Mouse (Mus musculus) retina, postnatal 1 day (tissue): Measurements from ENCODE around the gene Tomm20.
"Not testable (repeated sequence)": the region's sequence is repeated elsewhere in the genome, so short reads cannot be mapped to it uniquely, and the experiment has no call there.

Experiments
- DNase-seq: peaks from one replicate; pipeline ENCODE4 v3.0.0-alpha.2; 2012

Tomm20 gene

GRCm38 (mm10) chr8:126917179-126917905 lies 28.3 kb downstream of the Tomm20 start:
- DNase-seq = no peak

DNA sequence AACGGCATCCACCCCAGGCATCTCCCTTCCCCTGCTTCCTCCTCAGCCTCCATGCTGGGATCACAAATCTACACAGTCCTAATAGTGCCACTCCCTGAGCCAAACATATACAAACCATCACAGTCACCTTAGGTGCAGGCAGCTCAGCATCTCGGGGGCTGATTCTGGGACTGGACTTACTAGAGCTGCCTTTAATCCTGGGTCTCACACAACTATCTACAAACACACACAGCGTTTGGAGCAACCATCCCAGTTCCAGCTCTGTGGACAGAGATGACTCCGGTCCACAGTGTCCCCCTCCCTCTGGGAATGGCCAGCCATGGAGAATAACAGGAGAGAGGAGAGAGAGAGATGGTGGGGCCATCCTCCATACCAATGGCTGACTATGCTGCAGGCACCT lies 29.0 kb downstream of the Tomm20 start:
- no peak for DNase-seq

GRCm38 (mm10) chr8:126914609-126915375 lies 30.9 kb downstream of the Tomm20 start:
- no peak for DNase-seq

- not testable (repeated sequence) for DNase-seq
Measured at GRCm38 (mm10) chr8:126914107-126914490, 31.5 kb downstream of the Tomm20 start.

DNA sequence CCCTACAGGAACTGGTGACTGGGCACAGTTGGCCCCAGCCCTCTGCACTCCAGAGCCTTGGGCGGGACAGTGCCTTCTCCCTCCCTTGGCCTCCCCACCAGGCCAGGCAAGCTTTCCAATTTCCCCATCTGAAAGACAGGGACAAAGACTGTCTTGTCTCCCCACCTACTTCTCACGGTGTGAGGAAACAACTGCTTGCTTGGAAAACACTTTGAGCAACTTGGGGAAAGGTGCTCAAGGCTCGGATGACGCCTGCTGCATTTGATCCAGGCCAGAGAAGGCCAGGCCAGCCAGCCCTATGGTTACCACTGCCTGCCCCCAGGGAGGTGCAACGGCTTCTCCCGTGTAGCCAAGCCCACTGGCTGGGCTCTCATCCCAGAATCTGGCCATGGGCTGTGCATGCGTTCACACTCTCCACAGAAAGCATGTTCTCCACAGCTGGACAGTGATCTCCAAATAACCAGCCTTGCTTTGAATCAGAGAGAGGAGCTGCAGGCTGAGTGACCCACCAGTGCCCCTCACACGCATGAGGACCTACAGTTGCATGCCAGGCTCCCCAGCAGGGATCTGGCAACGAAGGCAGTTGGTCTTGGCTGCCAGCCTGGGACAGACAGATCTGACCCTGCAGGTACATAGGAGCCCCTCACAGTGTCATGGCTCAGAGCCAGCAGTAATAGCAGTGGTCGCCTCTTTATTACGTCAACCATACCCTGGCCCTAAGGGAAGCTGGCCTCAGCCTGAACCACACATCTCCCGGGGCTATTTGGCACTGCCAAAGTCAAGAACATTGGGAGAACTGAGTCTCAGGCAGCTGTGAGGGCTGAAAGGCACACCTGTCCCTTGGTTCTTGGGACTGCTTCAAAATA lies 32.2 kb downstream of the Tomm20 start:
- DNase-seq = no peak

DNA sequence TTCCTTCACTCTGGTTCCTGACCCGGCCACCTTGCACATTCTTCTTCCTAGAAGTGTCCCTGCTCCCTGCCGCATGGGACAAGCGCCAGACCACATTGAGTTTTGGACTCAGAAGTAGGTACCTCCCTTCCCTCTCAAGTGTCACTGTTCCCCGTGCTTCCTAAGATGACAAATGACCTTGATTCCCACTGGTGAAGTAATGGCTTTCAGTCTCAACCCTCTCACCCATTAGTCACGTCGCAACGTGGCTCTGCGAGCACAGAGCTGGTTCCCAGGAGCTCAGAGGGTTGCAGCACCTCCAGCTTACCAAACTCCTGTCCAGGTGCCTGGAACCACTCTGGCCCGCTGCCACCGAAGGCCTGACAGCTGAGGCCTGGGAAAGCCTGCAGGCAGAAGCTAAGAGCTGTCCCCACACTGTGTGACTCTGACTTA lies 36.3 kb downstream of the Tomm20 start:
- DNase-seq = no peak

GRCm38 (mm10) chr8:126908805-126909204 lies 36.8 kb downstream of the Tomm20 start:
- no peak for DNase-seq

- DNase-seq = no peak
Measured at GRCm38 (mm10) chr8:126907968-126908367, 37.7 kb downstream of the Tomm20 start.

- no peak for DNase-seq
Measured at GRCm38 (mm10) chr8:126907374-126907773, 38.3 kb downstream of the Tomm20 start.

- DNase-seq = peak; percentile 49
Measured at GRCm38 (mm10) chr8:126905387-126905786, 40.3 kb downstream of the Tomm20 start.

- no peak for DNase-seq
Measured at GRCm38 (mm10) chr8:126903927-126904326, 41.7 kb downstream of the Tomm20 start.

DNA sequence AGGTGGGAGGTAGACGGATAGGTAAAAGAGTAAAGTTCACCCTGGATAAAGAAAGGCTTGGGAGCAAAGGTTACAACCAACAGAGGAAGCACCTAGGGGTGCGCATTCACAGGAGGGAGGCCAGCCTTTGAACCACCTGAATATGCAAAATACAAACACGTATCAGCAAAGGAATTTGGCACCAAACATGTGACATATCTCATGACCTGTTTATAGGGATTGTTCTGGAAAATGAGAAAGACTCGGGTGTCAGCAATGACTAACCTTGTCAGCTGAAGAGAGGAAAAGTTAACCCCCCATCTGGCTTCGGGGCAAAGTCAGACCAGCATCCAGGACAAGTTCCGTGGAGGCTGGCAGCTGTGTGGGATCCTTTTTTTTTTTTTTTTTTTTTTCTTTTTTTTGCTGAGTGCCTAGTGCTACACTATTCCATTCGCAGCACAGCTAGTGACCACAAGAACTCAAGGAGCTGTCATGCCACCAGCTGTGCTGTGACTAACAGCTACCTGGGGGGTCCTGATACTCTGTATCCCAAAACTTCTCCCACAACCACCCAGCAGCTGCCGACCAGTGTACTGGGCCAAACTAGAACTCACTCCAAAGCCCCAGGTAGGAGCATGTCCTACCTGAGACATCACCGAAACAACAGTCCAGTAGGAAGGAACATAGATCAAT lies 42.3 kb downstream of the Tomm20 start:
- no peak for DNase-seq

- no peak for DNase-seq
Measured at GRCm38 (mm10) chr8:126901612-126902011, 44.0 kb downstream of the Tomm20 start.

- no peak for DNase-seq
Measured at GRCm38 (mm10) chr8:126901049-126901448, 44.6 kb downstream of the Tomm20 start.

DNA sequence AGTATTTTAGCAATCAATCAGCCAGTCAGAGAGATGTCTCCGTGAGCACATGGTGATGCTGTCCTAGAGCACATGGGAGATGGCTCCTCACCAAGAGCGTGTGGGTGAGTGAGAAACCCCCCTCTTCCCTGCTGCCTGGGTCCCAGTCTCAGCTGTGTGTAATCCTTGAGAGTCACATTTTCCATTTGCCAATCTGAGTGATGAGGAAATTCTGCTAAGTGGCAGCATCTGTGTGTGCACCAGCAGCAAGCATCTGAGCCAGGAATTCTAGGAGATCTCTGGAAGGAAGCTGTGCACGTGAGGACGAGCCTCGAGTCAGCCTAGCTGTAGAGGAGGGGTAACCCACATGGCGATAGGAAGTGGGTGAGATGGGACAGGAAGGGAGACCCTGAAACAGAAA lies 50.5 kb downstream of the Tomm20 start:
- DNase-seq = no peak

GRCm38 (mm10) chr8:126887639-126888006 lies 58.0 kb downstream of the Tomm20 start:
- DNase-seq = peak; percentile 76

GRCm38 (mm10) chr8:126886741-126887638 lies 58.7 kb downstream of the Tomm20 start:
- no peak for DNase-seq

- DNase-seq = peak; percentile 51
Measured at GRCm38 (mm10) chr8:126885554-126886485, 59.8 kb downstream of the Tomm20 start.

DNA sequence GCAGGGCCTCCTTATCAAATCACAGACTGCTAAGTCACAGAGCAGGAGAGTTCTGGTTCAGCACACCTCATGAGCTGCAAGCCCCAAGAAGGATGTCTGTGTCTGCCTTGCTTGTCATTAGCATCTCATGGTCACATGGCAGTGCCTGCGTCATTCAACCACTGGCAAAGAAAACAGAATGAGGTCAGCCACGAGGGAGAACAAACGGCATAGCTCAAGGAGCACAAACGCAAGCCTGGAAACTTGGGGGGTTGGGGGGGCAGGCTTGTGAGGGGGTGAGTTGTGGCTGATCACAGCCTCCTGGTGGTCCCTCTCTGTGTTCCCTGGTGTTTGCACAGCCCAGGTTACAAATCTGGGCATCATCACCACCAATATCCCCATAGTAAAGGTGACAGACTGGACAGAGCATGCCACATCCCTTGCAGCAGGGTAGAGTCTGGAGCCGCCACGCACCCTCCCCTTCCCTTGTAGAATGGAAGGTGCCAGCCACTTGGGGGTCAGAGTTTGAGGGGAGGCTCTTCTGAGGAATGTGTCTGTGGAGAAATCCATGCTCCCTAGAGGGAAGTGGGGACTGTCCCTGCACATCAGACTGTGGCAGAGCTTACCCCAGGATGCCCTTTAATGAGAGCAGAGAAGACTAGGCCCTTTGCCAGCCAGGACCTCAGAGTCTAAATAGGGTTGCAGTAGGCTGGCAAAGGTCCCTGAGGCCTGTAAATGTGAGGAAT lies 61.3 kb downstream of the Tomm20 start:
- DNase-seq = peak; percentile 85

- no peak for DNase-seq
Measured at GRCm38 (mm10) chr8:126883752-126884151, 61.9 kb downstream of the Tomm20 start.
